Mouse (Mus musculus): ENCODE measurements around the gene Prss33. TPM values are rescaled to one million over a fixed set of nuclear protein-coding genes. Genes with fewer than 3 reads are reported as not detected.
"Not testable (repeated sequence)": the region's sequence is repeated elsewhere in the genome, so short reads cannot be mapped to it uniquely, and the experiment has no call there.

Gene Prss33
- 1 to 10 TPM in 2 of 3 experiments, not detected in 1; 1.3 to 1.6 TPM for polyA plus RNA-seq (2017; shearing (Covaris generic))

DNA sequence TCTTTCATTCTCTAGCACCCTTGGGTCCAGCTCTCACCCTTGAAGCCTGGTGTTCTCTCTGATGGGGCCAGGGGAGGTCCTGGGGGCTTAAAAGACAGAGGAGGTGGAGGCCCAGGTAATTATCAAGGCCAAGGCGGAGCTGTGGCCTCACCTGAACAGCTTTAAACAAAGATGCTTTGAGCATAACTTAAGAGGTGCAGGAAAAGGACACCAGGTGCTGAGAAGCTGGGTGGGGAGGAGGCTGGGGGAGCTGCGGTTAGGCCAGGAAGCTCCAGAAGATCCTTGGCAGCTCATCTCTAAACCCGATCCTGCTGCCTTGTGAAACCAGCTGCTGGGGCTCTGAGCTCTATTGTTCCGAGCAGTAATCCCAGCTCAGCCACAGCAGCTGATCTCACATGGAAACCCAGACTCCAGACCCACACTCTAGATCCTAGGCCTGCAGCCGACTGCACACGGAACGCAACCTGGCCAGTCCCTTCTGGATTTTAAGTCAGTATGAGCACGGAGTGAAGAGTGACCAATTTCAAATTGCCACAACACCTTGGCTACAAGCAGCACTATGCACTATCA, at the start of gene Prss33:
Gene Prss33 (minus strand): TSS at position 51 of the 570 bp plus-strand sequence.
- no peak for ATAC-seq

DNA sequence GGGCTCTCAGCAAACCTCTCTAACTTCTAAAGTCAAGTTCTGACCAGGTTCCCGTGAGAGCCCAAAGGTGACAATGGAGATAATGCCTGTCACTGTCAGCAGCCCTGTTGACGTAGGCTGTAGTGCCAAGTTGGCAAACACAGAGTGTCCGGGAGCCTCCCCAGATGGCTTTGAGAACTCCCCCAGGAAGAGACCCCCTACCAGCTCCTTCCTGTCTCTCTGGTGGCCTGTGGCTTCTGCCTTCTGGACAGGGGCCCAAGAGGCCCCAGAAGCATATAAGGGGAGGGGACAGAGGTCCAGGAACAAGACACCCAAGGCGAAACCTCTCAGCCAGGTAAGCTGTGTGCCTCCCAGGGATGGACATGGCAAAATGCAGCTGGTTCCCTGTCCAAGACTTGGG, 44.7 kb upstream of the Prss33 start, which contains the start of the genes Dcpp1 and Dcpp2:
Gene Dcpp1 (plus strand): TSS at position 301 of the 400 bp plus-strand sequence.
Gene Dcpp2 (plus strand): TSS at position 305 of the 400 bp plus-strand sequence.
- not testable (repeated sequence) for ATAC-seq

DNA sequence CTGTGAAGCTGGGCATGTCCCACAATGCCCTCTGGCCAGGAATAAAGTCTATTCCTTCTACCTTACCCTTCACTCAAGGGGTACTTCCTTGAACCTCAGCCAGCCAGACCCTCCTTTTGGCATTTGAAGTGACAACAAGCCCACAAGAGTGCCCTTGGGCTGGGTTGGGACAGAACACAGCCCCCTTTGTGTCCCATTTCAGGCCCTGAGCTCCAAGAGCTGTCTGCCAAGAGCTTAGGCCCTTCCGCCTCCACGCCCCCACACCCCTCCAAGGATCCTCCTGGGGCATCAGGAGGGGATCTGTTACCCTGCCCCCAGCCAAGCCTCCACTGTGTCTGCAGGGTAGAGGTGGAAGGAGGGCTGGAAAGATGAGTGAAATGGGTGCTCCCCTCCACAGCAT, 41.3 kb upstream of the Prss33 start:
- ATAC-seq: no peak

DNA sequence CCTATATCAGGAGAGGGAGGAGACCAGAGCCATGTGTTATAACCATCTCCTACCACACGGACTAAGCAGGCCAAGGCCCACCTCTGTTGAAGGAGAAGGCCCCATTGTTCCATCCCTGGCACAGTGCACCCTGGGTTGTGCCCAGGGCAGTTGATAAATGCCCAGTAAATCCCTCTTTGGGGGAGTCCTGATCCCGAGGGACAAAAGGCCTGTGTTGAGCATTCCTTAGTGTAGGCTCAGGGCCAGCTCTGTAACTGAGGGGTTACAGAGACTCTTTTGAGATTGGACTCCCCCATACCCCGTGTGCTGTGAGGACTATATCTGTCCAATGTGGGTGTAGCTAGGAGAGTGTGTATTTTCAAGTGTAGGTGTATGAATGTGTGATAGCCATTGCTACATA, 40.9 kb upstream of the Prss33 start:
- ATAC-seq: no peak

DNA sequence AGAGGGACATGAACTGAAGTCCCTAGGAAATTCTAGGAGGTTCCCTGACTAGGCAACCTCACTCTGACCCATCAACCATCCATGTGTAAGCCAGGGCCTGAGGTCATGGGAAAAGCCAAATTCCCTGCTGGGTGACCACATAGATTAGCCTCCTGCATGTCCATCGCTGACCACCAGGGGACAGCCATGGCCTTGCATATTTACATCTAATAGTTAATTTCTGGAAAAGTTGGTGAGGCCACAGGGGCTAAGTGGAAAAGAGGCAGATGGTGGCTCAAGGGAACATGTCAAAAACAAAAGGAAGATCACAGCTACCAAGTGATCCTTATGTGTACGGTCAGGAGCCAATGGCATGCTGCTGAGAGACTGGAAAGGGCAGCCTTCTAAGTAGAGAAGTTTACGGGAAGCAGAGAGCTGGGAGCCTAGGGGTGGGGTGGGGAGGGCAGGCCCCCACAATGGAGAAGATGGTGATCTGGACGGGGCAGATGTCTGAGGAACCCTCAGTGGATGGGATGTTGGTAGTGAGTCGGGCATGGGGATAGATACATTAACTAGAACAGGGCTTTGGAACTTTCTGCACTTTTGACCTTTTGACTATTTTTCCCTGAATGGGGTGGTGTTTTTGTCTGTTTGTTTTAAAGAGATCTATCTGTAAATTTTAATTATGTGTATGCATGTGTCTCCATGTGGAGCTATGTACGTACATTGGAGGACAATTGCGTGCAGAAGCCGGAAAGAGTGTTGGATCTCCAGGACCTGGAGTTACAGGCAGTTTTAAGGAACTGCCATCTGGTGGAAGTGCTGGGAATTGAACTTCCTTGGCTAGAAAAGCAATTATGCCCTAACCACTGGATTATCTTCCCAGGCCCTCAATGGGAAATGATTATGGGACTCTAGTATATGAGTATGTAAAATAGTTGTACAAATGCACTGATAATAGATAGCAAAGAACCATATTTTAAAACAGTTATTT, 38.3 kb upstream of the Prss33 start:
- ATAC-seq: no peak

DNA sequence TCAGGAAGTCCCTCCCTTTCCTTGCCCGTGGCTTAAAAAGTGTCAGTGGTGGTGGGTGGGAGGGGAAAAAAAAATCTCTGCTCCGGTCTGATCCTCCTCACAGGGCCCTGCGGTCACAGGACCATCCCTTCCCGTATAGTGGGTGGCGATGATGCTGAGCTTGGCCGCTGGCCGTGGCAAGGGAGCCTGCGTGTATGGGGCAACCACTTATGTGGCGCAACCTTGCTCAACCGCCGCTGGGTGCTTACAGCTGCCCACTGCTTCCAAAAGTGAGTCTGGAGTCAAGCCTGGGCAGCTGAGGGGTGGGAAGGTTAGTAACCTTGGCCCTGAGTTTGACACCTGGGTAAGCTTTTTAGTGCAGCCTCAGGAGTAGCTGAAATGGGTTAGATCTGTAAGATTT, 32.7 kb upstream of the Prss33 start:
- no peak for ATAC-seq

DNA sequence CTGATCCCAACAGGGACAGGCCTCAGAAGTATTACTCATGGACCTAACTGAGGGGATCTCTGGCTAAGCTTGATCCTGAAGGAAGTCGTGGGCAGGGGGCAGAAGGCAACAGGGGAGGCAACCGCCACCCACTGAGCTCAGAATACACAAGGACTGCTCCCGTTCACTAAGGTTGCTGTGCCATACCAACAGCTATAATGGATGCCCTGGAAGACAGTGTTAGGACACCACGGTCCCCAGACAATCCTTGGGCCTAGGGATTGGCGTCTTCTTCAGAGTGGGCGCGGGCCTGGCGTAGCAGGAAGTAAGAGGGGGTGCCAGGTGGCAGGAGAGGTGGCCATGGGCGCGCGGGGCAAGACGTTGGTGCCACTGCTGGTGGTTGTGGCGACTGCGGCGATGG, 31.9 kb upstream of the Prss33 start, which contains the start of gene Prss21:
Gene Prss21 (plus strand): TSS at position 301 of the 400 bp plus-strand sequence.
- ATAC-seq: no peak

DNA sequence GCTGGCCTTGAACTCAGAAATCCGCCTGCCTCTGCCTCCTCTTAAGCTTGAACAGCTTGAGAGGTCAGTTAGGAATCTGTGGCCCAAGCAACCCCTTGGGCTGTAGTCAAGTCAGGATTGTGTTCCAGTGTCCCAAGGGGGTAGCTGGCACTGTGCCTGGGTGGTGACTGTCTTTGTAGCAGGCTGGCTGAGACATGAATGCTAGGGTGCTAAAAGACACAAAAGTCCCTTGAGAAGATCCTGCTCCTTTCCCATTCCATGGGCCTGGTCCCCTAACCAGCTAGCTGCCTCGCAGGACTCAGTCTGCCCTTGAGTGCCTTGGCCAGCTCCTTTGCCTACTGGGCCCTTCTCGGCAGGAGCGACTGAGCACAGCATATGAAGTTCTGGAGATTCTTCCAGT, 27.1 kb upstream of the Prss33 start:
- ATAC-seq: no peak

DNA sequence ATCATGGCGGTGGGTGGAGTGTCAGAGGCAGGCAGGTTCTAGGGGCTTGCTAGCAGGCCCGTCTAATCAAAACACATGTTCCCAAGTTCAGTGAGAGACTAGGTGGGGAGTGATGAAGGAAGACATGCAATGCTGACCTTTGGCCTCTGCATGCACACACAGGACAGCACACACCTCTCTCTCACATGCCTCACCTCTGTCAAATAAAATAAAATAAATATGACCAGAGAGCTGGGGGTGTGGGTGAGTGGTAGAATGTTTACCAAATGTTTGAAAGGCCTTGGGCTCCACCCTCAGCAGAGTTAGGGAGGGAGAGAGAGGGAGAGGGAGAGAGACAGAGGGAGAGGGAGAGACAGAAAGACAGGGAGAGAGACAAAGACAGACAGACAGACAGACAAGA, 22.1 kb upstream of the Prss33 start:
- ATAC-seq: no peak

DNA sequence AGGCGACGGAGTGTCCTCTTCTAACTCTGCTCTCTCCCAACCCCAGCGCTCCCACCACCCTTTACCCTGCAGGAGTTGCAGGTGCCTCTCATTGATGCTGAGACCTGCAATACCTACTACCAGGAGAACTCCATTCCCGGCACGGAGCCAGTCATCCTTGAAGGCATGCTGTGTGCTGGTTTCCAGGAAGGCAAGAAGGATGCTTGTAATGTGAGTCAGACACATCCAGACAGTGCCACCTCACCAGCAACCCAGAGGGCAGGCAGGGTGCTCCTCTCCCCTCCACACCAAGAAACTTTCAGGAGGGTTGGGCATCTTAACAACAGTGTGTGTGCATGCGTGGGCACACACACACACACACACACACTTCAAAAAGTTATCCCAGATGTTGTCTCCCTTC, 21.3 kb upstream of the Prss33 start:
- no peak for ATAC-seq

DNA sequence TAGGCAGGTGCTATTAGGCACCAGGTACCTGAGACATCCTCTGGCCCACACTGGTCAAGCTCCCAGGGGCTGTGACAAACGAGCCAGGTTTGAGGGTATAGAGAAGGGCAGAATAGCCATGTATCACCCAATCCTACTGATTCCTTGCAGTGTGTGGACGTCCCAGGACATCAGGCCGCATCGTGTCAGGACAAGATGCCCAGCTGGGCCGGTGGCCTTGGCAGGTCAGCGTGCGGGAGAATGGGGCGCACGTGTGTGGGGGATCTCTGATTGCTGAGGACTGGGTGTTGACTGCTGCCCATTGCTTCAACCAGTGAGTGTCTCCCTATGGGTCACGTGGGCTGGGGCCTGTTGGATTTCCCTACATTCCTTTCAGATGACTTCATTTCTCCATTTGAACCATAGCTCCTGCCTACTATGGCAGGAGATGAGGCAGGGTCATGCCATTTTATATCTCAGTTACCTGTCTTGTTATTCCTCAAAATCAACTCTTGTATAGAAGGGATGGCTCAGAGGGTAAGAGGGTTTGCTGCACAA, 18.4 kb upstream of the Prss33 start:
- no peak for ATAC-seq

DNA sequence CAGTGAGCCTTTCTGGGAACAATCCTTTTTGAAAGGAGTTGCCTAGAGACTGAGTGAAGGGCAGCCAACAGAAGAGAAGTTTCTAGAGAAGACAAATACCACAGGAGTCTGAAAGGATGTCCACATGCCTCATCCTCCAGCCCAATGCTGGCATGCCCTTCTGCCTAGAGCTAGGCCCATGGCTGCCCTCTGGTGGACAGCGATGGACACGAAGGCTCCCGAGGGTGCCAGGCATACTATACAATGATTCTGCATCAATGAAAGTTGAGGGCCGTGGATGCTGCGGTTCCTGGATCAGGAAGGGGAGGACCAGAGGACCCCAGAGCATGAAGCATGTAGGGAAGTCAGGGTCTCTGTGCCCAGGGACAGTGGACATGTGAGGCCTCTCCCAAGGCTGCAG, 17.4 kb upstream of the Prss33 start:
- ATAC-seq: peak; percentile 69

DNA sequence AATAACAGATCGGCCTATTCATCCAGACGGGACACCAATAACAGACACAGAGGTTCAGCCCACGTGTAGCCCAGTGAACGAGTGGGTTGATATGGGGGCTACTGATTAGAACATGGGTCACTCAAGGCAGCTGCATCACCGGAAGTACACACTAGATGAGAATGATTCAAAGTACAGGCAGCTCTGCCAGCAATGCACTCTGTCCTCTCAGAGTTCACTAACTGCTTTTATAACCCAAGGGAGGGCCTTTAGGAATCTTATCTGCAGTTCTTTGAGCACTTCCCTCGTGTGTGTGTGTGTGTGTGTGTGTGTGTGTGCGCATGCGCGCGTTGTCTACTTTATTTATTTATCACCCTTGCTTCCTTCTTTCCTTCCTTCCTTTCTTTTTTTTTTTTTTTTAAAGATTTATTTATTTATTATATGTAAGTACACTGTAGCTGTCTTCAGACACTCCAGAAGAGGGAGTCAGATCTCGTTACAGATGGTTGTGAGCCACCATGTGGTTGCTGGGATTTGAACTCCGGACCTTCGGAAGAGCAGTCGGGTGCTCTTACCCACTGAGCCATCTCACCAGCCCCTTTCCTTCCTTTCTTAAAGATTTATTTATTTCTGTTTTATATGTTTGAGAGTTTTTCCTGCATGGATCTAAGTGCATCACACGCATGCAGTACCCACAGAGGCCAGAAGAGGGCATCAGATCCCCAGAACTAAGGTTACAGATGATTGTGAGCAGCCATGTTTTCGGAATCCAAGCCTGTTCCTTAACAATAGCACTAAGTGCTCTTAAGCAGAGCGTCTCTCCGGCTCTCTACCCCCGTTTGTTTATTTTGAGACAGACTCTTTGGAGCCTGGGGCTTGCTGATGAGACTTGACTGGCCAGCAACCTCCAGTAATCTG, 15.2 kb upstream of the Prss33 start:
- peak; percentile 46 for ATAC-seq

DNA sequence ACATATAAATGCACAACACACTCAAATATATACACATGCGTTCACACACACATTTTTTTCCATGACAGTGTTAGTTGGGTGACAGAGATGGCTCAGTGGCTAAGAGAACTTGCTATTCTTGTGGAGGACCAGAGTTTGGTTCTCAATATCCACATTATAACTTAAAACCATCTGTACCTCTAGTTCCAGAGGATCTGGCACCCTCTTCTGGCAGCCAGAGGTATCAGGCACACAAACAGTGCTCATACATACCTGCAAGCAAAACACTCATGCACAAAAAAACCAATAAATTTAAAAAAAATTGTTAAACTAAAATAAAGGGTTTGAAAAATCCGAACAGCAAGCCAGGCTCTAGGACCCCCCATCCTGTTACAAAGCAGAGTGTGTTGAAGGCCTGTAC, 14.2 kb upstream of the Prss33 start:
- no peak for ATAC-seq

DNA sequence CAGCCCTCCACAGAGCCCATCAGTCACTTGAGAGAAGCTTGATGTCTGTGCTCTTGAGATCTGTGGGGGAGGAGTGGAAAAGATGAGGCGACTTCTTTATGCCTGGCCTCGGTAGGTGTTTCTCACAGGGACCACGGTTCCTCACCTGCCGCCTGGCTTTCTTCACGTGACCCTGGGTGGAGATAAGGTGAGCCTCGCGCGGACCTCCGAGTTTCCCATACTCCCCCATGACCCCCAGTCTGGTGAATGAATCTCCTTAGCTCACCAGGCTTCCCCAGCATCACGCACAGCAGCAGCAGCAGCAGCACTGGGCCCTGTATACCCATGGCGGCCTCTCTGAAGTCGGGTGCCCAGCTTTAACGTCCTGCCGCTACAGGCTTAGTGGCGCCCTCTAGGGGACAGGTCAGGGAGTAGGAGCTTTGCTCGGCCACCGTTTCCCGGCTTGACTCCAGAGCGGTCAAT, 8.0 kb upstream of the Prss33 start, which contains the start of the genes Prss32 and Prss41:
Gene Prss32 (plus strand): TSS at position 44 of the 462 bp plus-strand sequence.
Gene Prss41 (minus strand): TSS at position 361 of the 462 bp plus-strand sequence.
- ATAC-seq: peak; percentile 94

DNA sequence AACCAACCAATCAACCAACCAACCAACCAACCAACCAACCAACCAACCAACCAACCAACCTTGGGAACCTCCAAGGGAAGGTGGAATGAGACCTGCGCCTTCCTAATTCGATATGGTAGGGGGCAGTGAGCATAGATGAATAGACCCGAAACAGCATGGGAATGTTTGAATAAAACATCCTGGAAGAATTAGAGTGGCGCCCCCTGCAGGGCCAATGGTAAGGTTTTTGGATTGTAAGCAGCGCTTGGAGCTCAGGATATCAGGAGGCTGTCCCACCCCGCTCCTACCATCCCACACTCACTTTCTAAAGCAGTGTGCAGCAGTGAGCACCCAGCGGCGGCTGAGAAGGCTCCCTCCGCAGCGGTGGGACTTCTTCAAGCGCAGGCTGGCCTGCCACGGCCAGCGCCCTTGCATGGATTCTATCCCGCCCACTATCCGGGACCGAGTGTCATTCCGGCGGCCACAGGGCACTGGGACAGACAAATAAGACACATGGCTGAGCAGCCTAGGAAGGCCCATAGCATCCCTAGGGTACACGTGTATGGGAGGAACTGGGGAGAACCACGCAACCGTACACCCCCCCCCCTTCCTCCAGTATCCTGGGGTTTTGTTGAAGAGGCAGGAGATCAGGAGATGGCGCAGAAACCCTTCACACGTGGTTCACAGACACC, 7.4 kb upstream of the Prss33 start:
- ATAC-seq: no peak

DNA sequence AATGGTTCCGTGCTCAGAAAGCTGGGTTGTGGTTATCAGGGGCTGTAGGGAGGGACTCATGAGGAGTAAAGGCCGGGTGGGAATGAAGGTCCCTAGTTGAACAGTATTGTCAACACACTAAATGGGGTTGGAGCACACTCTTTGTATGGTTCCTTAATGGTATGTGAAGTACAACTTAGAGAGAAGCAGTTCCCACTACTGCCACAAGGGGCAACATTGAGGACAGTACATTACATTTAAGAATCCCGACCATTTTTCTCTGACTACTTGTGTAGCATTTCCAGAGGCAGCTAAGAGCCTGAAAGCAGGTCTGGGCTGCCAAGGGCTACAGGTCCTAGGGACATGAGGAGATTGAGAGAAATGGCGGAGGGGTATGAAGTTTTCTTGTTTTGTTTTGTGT, 5.3 kb upstream of the Prss33 start:
- peak; percentile 35 for ATAC-seq

DNA sequence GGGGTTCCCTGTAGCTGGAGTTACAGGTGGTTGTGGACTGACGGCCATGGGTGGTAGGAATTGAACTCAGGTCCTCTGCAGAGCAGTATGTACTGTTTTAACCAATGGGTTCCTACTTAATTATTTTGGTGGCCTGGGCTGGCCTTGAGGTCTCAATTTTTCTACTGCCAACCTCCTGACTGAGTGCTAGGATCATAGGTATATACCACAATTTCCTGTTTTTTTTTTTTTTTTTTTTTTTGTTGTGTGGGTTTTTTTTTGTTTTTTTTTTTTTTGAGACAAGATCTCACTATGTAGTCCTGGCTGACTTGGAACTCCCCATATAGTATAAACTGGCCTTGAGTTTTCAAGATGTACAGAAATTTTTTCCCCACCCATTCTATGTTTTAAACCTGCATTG, 4.7 kb downstream of the Prss33 start:
- no peak for ATAC-seq

DNA sequence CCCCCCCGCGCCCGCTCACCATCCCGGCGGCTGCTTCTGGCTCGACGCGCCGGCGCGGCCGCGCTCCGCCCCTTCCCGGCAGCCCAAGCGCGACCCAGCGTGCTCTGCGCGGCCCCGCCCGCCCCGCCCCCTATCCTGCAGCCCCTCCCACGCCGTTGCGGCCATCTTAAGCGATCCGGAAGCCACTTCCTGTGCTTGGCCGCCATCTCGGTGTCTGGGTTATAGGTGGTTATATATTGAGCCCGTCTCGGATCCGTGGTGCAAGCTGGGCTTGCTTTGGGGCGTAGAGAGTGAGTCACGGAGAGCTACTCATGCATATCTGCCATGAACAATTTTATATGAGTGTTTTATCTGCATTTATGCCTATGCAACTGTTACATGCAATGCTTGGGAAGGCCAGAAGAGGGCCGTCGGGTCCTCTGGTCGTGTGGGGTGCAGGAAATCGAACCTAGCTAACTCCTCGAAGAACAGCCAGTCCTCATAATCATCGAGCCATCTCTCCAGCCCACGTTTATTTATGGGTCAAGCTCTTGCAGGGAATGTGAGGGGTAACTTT, 6.7 kb downstream of the Prss33 start, which contains the start of gene Elob:
Gene Elob (minus strand): TSS at position 73 of the 556 bp plus-strand sequence.
- peak; percentile 77 for ATAC-seq

DNA sequence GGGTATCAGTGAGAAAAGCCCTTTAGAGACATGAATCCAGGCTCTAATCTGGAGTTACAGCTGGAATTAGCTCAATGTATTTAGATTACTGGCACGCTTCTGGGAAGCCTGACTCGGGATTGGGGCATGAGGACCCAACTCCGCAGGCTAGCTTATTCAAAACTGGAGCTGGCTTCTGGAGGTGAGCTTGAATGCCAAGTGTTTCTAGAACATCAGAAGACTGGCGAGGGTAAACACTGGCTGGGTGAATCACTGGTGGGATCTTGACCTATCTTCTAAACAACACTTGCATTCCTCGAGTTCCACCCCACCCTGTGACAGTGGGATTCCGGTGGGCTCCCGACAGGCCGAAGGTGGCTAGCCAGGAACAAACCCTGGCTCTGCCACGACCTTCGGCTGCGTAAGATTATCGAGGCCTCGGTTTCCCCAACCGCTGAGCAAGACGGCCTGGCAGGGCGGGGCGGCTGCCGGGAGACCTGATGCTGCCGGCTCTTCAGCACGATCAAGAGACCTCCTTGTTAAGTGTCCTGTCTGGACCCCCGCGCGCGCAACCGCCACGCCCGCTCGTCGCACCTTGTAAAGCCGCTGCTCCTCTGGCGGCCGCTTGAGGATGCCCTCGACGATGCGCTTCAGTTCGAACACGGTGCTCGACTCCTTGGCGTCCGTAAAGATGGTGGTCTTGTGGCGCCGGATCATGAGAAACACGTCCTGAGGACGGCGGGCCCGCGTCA, 7.4 kb downstream of the Prss33 start:
- peak; percentile 46 for ATAC-seq

Data from inflammation-experienced regulatory T-cells, adult 6 months (primary cell).